Mouse (Mus musculus): ENCODE measurements around the gene Galnt16.

DNA sequence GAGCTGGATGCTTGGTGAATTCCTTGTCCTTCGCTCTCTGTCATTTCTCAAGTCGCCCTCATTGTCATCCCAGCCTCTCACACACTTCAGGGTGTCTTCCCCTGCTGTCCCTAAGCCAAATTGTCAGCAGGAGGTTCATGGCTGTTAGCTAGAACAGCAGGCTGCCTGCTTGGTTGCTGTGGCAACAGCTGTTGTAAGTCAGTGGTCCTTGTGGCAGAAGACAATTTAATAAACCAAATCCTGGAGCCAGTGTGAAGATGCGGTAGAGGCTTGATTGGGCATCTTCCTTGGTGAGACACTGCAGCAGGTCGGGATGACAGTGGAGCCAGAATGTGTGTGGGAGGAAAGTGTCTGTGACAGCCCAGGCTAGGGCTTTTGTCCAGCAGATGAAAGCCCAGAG lies 27.2 kb downstream of the Galnt16 start:
- TF ChIP-seq CTCF (IDR thresholded peaks at IDR 0.05; ENCODE audit: low read depth, low read length) = no peak
- TF ChIP-seq GATA1 (IDR thresholded peaks at IDR 0.05; ENCODE audit: borderline replicate concordance, low read length) = no peak
- TF ChIP-seq TAL1 (conservative IDR thresholded peaks at IDR 0.05; ENCODE audit: low read depth, low read length) = no peak
- no peak for TF ChIP-seq POLR2AphosphoS5 (IDR thresholded peaks at IDR 0.05; ENCODE audit: insufficient replicate concordance, low read depth, low read length)

Measured in G1E (cell line).